Mouse (Mus musculus) cerebellum, adult 11 months (tissue): ENCODE measurements around the gene Echdc2.
"Not testable (repeated sequence)": the region's sequence is repeated elsewhere in the genome, so short reads cannot be mapped to it uniquely, and the experiment has no call there.

Source experiments
- DNase-seq: peaks from one replicate; pipeline ENCODE4 v3.0.0; 2022

The Echdc2 gene

DNA sequence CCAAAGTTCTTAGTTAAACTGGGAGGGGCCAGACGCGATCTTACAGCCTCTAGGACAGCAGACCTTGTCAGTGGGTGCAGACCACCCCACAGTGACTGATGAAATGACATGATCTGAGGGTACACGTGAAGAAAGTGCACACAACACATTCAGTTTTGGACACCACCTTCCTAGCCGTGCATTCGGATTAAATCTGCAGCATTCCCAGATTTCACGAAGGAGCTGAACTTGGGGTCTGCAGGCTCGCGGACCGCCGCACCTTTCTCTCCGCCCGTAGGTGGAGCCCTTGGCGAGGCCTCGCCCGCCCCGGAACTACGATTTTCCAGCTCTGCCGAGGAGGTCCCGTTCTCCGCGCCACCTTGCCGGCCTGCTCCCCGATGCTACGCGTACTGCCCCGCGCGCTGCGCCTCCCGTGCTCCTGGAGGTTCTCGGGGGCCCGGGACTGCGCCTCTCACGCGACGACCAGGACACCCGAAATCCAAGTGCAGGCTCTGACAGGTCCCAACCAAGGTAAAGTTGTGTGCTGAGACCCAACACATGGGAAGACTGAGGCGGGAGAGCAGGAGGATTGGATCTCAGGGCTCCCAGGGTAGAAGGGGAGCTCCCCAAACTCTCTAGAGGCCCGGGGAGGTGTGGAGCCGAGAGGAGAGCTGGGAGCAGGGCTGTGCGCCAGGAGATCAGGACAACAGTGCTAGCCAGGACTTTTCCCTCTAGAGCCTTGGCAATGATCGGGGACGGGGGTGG, at the start of gene Echdc2:
Gene Echdc2, plus strand, starts transcription at position 286 of the 744 bp plus-strand sequence.
- peak; percentile 31 for DNase-seq

DNA sequence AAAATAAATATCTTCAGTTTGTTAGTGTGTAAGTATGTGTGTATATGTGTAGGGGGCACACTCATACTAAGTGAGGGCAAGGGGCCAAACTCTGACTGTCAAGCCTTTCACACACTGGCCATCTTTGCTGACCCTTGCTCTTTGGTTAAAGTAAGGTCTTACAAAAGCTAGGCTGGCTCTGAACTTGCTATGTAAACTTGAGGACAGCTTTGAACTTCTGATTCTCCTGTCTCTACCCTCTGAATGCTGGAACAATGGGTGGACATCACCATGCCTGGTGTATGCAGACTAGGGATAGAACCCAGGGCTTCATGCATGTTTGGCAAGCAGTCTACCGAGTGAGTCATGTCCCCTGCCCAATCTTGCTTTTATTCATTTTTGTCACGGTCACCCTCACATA, 48.8 kb upstream of the Echdc2 start:
- DNase-seq: no peak

DNA sequence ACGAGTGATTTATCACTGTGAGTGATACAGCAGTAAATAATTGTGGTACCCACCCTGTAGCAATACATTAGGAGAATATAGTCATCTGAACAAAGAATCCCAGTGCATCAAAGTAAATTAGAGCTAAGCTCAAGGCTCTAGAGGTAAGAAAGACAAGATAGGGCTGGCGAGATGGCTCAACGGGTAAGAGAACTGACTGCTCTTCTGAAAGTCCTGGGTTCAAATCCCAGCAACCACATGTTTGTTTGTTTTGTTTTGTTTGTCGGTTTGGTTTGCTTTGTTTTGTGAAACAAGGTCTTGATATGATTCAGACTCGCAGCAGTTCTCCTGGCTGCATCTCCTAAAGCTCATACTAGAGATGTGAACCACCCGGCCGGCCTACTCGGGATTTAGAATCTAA, 47.7 kb upstream of the Echdc2 start:
- peak; percentile 9 for DNase-seq

DNA sequence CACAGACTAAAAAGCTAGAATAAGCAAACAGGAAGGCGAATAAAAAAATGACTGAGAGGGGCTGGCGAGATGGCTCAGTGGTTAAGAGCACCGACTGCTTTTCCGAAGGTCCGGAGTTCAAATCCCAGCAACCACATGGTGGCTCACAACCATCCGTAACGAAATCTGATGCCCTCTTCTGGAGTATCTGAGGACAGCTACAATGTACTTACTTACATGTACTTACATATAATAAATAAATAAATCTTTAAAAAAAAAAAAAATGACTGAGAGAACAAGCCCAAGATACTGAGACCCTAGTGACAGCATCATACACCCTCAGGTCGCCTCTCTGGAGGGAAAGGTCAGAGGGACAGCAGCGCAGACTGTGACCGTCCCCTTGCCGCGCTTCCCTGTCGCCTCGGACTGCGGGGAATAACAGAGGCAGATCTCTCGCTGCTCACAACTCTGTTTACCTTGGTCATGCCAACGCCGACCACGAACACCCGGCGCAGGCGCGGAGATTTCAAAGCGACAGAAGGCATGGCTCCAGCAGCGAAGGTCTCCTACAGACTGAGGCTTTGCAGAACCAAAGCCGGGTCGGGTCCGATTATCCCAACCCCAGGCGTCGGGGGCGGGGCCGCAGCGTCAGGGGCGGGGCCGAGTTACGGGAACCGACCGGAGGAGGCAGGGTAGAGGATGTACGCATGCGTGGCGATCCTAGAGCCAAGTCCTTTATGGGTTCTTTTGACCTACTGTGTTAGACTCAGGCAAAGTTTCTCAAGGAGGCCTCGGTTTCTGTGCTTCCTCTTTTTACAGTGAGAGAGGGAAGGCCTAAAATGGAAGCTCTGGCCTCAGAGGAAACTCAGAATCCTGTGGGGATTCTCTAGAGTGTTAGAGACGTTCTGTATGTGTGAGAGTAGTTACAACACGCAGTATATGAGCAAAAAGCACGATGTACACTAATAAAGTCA, 47.0 kb upstream of the Echdc2 start:
- peak; percentile 95 for DNase-seq

DNA sequence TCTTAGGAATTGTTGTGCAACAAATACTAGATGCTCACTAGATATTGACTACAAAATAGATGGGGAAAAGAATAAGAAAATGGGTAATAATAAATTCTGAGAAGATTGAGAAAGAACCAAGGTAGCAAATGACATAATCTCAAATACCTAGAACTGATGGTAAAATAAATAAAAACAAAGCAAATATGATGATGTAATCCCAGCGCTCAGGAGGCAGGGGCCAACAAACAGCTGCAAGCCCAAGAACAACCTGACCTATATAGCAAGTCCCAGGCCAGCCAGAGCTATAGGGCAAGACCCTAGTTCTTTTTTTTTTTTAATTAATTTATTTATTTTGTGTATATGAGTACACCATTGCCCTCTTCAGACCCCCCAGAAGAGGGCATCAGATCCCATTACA, 41.1 kb upstream of the Echdc2 start:
- DNase-seq: no peak

DNA sequence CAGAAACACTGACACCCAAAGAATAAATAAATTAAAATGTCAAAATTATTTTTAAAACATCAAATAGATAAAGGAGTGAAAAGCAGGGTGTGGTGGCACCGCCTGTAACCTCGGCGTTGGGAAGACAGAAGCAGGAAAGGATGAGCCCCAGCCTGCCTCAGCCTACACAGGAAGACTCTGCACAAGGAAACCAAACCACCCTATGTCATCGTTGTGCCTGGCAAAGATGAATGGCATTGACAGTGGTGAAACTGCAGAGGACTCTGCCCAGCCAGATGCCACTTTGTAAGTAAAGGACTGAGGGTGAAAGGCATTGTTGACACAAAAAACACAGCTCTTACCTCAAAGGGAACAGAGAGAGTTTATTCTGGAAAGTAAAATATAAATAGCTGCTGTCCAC, 39.0 kb upstream of the Echdc2 start:
- no peak for DNase-seq

DNA sequence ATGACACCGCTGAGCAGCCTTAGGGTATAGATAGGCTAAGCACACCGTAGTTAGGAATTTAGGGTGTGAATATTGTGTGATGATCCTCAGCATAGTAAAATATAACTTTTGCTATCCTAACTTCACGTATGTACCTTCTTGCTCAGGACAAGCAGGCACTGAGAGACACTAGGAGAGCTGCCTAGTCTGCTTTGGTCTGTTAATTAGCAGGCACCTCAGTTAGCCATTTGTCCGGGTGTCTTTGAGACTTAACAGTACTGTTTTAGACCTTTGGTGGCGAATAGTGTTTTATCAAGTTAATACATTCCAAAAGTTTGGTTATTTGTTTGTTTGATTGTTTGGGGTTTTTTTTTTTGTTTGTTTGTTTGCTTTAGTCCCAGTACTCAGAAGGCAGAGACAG, 37.7 kb upstream of the Echdc2 start:
- no peak for DNase-seq

DNA sequence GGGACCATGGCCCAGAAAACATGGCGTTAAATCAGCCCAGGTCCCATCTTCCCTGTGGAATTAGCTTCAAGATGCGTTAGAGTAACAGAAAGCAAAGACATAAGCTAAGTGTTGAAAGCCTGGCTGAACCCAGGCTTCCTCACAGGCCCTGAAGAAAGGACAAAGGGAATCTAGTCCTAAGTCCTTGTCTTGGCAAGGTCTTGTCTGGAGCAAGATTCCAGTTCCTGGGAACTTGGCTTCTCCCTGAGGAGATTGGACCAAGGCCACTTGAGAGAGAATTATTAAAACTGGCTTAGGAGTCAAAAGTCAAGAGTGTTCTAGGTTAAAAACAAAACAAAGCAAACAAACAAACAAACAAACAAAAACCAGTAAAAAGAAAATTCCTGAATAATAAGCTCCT, 36.9 kb upstream of the Echdc2 start:
- DNase-seq: no peak

DNA sequence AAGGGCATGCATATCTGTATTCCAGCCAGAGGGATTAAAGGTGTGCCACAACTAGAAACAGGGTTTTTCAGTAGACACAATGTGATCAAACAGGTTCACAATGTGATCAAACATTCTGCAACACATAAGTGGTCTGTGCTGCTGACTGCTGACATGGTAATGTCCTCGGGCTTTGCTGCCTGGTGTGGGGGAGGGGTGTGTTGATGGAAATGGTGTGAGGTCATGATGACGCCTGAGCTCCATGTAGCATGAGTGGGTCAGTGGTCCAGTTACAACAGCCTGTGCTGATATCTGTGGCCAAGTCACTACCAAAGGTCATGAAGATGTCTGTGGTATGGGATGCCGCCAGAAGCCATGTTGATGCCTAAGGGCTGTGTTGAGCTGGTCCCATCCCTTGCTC, 34.8 kb upstream of the Echdc2 start:
- DNase-seq: no peak

DNA sequence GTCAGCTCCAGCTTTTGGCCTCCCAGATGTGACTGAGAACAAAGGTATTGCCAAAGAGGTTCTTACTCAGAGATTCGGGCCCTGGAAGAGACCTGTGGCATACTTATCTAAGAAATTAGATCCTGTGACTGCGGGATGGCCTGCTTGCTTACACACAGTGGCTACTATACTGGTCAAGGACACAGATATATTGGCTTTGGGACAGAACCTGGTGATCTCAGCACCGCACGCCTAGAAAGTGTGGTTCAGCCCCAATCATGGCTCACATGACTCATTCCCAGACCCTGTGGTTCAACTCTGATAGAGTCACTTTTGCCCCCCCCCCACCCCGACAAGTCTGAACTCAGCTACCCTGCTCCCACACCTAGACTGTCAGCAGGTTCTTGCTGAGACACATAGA, 28.3 kb upstream of the Echdc2 start:
- no peak for DNase-seq

DNA sequence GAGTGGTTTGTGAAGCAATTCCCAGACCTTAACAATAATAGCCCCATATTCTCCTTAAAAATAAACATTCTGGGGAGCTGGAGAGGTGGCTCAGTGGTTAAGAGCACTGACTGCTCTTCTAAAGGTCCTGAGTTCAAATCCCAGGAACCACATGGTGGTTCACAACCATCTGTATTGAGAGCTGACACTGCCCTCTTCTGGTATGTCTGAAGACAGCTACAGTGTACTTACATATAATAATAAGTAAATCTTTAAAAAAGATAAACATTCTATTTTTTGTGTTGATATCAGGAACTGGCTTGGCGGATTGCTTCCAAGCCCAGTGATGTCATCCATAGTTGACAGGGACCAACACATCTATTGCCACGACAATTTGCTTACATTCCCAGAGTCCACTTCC, 22.1 kb upstream of the Echdc2 start:
- DNase-seq: not testable (repeated sequence)

DNA sequence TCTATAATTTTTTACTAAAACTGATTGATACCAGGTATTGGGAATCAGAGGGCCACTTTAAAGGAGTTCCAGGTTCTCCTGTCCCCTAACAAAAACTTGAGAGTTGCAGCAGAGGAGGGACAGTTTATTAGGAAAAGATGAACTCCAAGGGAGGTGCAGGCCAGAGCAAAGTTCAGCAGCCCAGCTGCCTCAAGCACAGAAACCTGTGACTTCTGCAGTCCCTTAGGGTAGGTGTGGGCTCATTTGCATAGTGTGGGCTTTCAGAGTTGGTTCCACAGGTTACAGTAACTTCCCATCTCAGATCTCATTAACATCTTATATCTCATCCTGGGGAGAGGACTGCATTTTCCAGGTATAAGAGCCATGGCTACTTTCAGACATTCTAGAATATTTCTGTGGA, 21.5 kb upstream of the Echdc2 start:
- DNase-seq: no peak

DNA sequence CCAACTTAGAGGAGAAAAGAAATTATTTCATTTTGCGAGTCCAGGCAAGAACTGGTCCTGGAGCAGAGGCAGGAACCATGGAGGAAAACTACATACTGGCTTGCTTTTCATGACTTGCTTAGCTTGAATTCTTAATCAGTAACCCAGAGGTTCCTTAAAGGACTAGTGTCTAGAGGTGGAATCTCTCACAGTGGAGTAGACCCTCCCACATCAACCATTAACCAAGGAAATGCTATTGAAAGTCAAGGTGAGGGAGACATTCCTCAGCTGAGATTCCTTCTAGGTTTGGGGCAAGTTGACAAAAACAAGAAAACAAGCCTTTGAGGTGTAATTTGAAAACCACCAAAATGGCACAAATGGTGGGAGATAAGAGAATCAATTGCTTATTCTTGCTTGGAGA, 20.4 kb upstream of the Echdc2 start, which contains the start of gene Scp2:
Gene Scp2, minus strand, starts transcription at position 119 of the 400 bp plus-strand sequence.
- DNase-seq: no peak

DNA sequence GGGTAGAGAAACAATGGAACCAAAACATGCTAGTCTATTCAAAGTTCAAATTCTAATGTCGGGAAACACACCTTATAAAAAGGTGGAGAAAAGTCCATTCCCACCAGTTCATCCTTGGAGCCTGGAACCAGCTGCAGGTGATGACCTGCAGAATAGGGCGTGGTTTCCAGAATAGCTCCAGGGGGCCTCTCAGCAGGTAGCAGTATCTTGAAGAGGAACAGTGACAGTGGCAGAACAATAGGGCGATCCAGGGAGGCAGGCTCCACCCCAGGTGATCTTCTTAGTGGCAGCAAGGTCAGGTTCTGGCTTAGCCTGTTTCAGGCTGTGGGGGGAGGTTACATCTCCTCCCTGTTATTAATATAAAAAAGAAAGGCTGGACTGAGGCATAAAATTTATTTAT, 19.7 kb upstream of the Echdc2 start:
- not testable (repeated sequence) for DNase-seq

DNA sequence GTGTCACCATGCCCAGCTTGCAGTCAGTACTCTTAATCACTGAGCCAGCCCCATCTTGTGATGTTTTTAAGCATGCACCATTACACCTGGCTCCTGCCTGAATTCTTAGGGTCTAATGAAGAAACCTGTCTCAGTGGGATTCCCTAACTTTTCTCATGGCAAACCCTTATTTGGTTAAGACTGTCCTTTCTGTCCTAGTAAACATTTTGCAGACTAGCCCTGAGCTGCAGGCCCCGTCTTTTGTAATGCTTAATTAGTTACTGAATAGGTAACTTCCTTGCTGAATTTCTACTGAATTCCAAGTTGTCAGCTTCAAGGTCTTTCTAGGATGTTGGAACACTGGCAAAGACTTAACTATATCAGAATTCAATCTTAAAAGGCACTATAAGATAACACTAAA, 10.1 kb upstream of the Echdc2 start:
- DNase-seq: not testable (repeated sequence)

DNA sequence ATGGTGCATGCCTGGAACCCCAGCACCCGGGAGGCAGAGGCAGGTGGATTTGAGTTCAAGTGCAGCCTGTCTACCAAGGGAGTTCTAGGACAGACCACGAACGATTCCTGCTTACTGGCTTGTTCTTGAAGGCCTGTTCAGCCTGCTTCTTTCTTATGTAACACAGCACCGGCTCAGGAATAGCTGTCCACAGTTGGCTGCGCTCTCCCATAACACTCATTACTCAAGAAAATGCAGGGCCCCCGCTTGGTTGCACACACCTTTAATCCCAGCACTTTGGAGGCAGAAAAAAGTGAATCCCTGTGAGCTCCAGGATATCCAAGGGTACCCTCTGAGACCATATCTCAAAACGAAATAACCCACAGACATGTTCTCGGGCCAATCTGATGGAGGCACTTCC, 3.3 kb upstream of the Echdc2 start:
- DNase-seq: no peak

DNA sequence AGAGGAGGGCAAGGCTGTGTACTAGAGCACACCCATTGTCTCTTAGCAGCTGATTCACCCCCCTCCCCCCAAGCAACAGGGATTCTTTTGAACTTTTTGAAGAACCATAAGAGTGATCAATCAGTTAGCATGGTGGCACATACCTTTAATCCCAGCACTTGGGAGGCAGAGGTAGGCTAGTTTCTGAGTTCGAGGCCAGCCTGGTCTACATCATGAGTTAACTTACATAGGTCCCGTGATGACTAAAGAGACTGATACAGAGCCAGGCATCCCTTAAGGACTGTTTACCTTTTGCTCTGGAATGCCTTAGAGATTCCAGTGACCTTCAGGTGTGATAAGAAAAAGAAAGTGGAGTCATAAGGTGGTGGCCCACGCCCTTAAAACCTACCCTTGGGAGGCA, 1.9 kb upstream of the Echdc2 start:
- DNase-seq: no peak

DNA sequence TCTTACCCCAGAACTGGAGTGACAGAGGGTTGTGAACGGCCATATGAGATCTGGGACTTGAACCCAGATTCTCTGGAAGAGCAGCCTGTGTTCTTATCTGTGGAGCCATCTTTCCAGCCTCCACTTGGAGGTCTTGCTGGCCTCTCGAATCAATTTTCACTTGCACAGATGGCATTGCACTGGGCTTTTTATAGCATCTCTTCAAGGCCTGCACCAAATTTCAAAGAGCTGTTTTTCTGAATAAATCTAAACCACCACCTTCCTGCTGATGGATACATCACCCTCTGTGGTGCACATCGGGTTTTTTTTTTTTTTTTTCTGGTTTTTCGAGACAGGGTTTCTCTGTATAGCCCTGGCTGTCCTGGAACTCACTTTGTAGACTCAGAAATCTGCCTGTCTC, 1.6 kb downstream of the Echdc2 start:
- DNase-seq: no peak

DNA sequence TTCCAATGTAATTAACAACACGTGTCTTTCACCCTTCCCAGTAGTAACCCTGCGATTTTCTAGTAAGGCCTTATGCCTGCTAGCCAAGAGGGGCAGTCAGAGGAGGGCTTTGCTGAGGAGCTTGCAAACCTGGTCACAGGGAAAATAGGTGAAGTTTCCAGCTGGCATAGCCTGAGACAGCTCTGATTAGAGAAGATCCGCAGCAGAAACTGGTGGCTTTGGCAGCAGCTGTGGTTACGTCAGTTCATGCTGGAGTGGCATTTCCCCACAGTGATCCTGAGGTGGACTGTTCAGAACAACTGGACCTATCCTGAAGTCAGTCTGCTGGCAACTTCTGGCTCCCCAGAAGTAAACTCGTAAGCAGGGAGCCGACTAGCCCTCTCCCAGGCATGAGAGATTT, 2.8 kb downstream of the Echdc2 start:
- no peak for DNase-seq

DNA sequence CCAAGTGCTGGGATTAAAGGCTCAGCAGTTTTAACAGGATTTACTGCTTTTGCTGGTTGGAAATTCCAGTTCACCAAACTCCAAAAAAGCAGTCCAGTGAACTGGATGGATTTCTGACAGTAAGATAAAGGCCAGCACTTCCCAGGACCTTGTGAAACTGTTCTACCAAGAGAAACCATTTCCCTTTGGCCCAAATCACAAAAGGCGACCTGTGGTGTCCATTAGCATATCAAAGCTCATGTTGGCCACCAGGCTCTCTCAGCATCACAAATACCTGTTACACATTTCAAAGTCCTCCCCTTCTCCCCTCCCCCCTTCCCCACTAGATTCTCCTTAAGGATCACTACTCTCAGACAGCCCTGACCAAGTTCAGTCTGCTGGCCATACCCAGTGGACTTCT, 17.0 kb downstream of the Echdc2 start:
- no peak for DNase-seq

DNA sequence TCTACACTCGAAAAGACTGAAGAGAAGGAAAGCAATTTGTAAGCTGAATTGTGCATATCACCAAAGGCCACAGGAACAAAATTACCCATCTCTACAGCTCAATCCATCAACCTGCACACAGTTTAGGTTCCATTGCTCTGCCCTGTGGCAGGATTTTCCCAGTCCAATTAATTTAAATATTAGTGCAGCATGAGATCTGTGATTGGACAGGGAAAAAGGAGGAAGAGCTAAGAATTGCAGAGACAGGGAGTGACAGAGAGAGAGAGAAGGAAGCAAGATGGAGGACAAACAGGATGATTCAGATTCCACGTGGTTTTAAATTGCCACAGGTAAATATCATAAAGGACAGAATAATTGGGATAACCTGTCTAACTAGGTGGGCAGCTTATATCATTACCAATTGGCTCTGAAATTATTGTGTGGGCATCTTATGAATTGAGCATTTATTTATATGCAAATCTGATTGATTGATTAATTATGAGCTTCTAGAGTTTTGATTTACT, 27.6 kb downstream of the Echdc2 start:
- no peak for DNase-seq

DNA sequence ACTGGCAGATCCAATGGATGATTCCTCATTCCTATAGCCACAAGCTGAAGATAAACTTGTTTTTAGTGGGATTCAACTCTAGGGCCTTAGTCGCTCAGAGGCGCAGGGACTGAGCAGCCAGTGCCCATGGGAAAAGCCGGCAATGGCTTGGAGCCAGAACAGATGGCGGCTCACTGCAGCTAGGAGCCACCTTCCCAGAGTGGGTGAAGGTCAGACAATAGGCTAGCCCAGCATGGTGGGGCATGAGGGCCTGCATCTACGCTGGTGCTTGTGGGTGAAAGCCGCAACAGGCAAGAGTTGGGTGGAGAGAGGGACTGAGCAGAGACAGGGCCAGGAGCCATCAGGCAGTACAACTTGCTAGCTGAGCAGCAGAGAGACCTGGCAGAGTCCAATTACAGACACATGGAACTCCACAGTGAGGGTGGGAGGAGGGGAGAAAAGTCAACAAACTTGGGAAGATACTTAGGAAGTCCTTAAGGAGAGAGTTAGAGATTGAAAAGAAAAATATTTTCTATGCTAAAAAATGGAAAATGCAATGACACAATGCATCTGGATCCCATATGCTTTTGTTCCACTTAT, 31.1 kb downstream of the Echdc2 start:
- peak; percentile 47 for DNase-seq

DNA sequence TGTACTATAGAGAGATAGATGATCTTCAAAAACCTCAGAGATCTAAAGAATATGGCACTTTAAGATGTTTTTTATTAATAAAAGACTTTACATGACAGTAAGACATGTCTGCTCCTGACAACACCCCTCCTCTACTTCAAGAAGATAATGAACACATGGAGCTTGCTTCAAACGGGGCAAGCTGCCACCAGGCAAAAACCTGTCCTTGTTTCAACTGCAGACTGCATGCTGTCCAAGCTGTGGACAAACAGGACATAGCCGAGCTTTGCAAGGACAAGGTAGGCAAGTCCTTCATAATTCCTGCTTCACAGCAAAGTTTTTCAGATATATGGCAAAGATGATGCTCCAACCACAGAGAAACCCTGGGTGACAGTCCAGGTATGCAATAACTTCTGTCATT, 34.0 kb downstream of the Echdc2 start:
- DNase-seq: peak; percentile 17

DNA sequence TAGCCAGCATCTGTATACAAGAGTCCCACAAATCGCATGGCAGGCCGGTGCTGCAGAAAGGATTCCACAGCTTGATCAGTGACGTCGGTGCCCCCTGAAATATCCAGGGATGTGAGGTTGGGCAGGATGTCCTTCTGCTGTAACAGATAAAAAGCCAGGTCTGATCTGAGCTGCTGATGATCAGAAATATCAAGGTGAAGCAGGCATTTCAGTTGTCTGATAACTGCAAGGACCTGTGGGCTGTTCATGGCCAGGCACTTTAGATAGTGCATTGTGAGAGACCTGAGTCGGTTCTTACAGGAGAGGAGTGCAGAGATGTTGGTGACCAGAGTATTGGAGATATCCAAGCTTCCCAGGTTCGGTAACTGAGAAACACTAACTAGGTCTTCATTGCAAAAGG, 39.4 kb downstream of the Echdc2 start:
- DNase-seq: no peak
